Mouse (Mus musculus) embryonic fibroblast, embryonic 13.5 days (primary cell): ENCODE measurements around the gene Adora1.

Experiments used
- CTCF ChIP-seq: IDR thresholded peaks from 2 replicates; pipeline ENCODE4 v1.5.1; 2011; ENCODE audit warnings: mild to moderate bottlenecking, control low read depth, low read length, moderate library complexity, borderline replicate concordance; ENCODE audit not compliant: insufficient read depth
- POLR2A ChIP-seq: IDR thresholded peaks from 2 replicates; pipeline ENCODE4 v1.6.1; 2011; ENCODE audit warnings: low read depth, mild to moderate bottlenecking, control low read depth, low read length, moderate library complexity

GRCm38 (mm10) chr1:134177976-134178375 is 57.3 kb downstream of the Adora1 start:
- TF ChIP-seq CTCF (no peak), POLR2A (no peak)
